Mouse (Mus musculus) lung, adult 18-20 months (tissue): ENCODE measurements around the gene Olr1.
"Not testable (repeated sequence)": the region's sequence is repeated elsewhere in the genome, so short reads cannot be mapped to it uniquely, and the experiment has no call there.

Experiments
- DNase-seq, 2 experiments: peaks; one replicate each; pipeline ENCODE4 v3.0.0; 2022; ENCODE audit warnings: mixed read lengths in 2 of 2

The Olr1 gene

GRCm38 (mm10) chr6:129512367-129512766, 5.4 kb upstream of the Olr1 start, which contains the start of gene Tmem52b:
Tmem52b (plus strand) TSS chr6:129512555.
- DNase-seq: no peak

- DNase-seq: no peak
Measured at GRCm38 (mm10) chr6:129510120-129510911, 3.4 kb upstream of the Olr1 start.

GRCm38 (mm10) chr6:129503471-129503870, 3.5 kb downstream of the Olr1 start:
- DNase-seq: no peak

GRCm38 (mm10) chr6:129499516-129499915, 7.4 kb downstream of the Olr1 start:
- not testable (repeated sequence) for DNase-seq

- no peak for DNase-seq
Measured at GRCm38 (mm10) chr6:129497345-129498218, 9.4 kb downstream of the Olr1 start.

GRCm38 (mm10) chr6:129494924-129495323, 12.0 kb downstream of the Olr1 start:
- DNase-seq: no peak

- no peak for DNase-seq
Measured at GRCm38 (mm10) chr6:129480089-129480958, 26.6 kb downstream of the Olr1 start.

- DNase-seq: peak in 1 of 2 experiments; percentile 24
Measured at GRCm38 (mm10) chr6:129476404-129477126, 30.4 kb downstream of the Olr1 start.

GRCm38 (mm10) chr6:129472627-129473026, 34.3 kb downstream of the Olr1 start:
- DNase-seq: no peak

GRCm38 (mm10) chr6:129471386-129471785, 35.6 kb downstream of the Olr1 start:
- DNase-seq: no peak

- DNase-seq: peak; percentile 62 to 67
Measured at GRCm38 (mm10) chr6:129451411-129452039, 55.4 kb downstream of the Olr1 start, which contains the start of gene Clec1a. Clec1a (minus strand) TSS chr6:129452000.

GRCm38 (mm10) chr6:129449743-129450142, 57.2 kb downstream of the Olr1 start:
- peak in 1 of 2 experiments; percentile 57 for DNase-seq

GRCm38 (mm10) chr6:129438033-129438432, 68.9 kb downstream of the Olr1 start:
- DNase-seq: no peak

- no peak for DNase-seq
Measured at GRCm38 (mm10) chr6:129436025-129436424, 70.9 kb downstream of the Olr1 start.
